Mouse (Mus musculus) ES-Bruce4 (cell line): Measurements from ENCODE around the gene Serpinb9. TPM values are rescaled to one million over a fixed set of nuclear protein-coding genes. Genes with fewer than 3 reads are reported as not detected.

Source experiments
- H3K27ac ChIP-seq: 2 replicates; pipeline ENCODE4 v1.5.1; 2012; ENCODE audit warnings: low read length, inconsistent platforms; ENCODE audit not compliant: insufficient read depth
- H3K27me3 ChIP-seq: 2 replicates; pipeline ENCODE4 v1.6.1; 2012; ENCODE audit warnings: mild to moderate bottlenecking, low read length, inconsistent platforms; ENCODE audit not compliant: control insufficient read depth, poor library complexity, insufficient read depth, severe bottlenecking
- H3K36me3 ChIP-seq: 2 replicates; pipeline ENCODE4 v1.6.1; 2012; ENCODE audit warnings: inconsistent platforms, mild to moderate bottlenecking, low read length, moderate library complexity; ENCODE audit not compliant: control insufficient read depth, poor library complexity, insufficient read depth, severe bottlenecking
- H3K4me1 ChIP-seq: one replicate; pipeline ENCODE4 v1.8.1; 2011; ENCODE audit warnings: low read length; ENCODE audit not compliant: control insufficient read depth, insufficient read depth
- H3K4me3 ChIP-seq: 2 replicates; pipeline ENCODE4 v1.5.1; 2011; ENCODE audit warnings: low read depth, mild to moderate bottlenecking, low read length
- H3K9ac ChIP-seq: 2 replicates; pipeline ENCODE4 v1.6.1; 2012; ENCODE audit warnings: low read depth, mild to moderate bottlenecking, inconsistent platforms; ENCODE audit not compliant: poor library complexity, severe bottlenecking
- H3K9me3 ChIP-seq: replicated peaks from 2 replicates; pipeline ENCODE4 v1.6.1; 2012; ENCODE audit warnings: mild to moderate bottlenecking, low read length, inconsistent platforms; ENCODE audit not compliant: control insufficient read depth, poor library complexity, insufficient read depth, severe bottlenecking
- CTCF ChIP-seq: IDR thresholded peaks from one replicate; pipeline ENCODE4 v1.8.1; 2011; ENCODE audit warnings: low read depth, low read length
- EP300 ChIP-seq: IDR thresholded peaks from 2 replicates; pipeline ENCODE4 v1.6.1; 2011; ENCODE audit warnings: low read depth, low read length; ENCODE audit not compliant: insufficient read depth
- POLR2A ChIP-seq: IDR thresholded peaks from one replicate; pipeline ENCODE4 v1.8.1; 2011; ENCODE audit warnings: low read length; ENCODE audit not compliant: insufficient read depth
- polyA plus RNA-seq: library from polyadenylated mRNA; stranded (reverse); fragments of >200 nt; gene quantifications from 2 replicates; pipeline ENCODE4 v1.2.4, GENCODE M21; 2011; ENCODE audit warnings: low read depth; ENCODE audit not compliant: missing spikeins, insufficient read depth, insufficient read length

Serpinb9 gene
- polyA plus RNA-seq, 1 experiment: 3.7 TPM

- Histone ChIP-seq H3K36me3 (no peaks in the 10 kb centered on the region), H3K9ac (no peak overlapping the region), H3K27me3 (no peaks in the 10 kb centered on the region), H3K4me3 (no peak overlapping the region), H3K9me3 (no peaks in the 10 kb centered on the region), H3K27ac (no peak overlapping the region), H3K4me1 (no peaks in the 10 kb centered on the region)
- TF ChIP-seq EP300: no peak
- TF ChIP-seq POLR2A: no peak
- no peak for TF ChIP-seq CTCF
Observed at GRCm38 (mm10) chr13:32993894-32994242, 9.2 kb upstream of the Serpinb9 start.

GRCm38 (mm10) chr13:32995051-32995450 is 8.0 kb upstream of the Serpinb9 start:
- H3K4me3 ChIP-seq: no peak overlapping the region
- no peaks in the 10 kb centered on the region for H3K4me1 ChIP-seq
- no peaks in the 10 kb centered on the region for H3K27me3 ChIP-seq
- H3K36me3 ChIP-seq: no peaks in the 10 kb centered on the region
- TF ChIP-seq CTCF: no peak
- no peak for TF ChIP-seq EP300
- no peak for TF ChIP-seq POLR2A
- no peak overlapping the region for H3K9ac ChIP-seq
- H3K9me3 ChIP-seq: no peaks in the 10 kb centered on the region
- no peak overlapping the region for H3K27ac ChIP-seq

GRCm38 (mm10) chr13:33001341-33001740 is 1.7 kb upstream of the Serpinb9 start:
- TF ChIP-seq EP300: no peak
- no peak for TF ChIP-seq POLR2A
- TF ChIP-seq CTCF: no peak
- Histone ChIP-seq H3K36me3 (no peaks in the 10 kb centered on the region), H3K4me3 (no peak overlapping the region), H3K27ac (no peak overlapping the region), H3K4me1 (peaks cover 4% of the 10 kb centered on the region), H3K27me3 (no peaks in the 10 kb centered on the region), H3K9ac (no peak overlapping the region), H3K9me3 (no peaks in the 10 kb centered on the region)

- no peaks in the 10 kb centered on the region for H3K9me3 ChIP-seq
- no peak overlapping the region for H3K9ac ChIP-seq
- no peaks in the 10 kb centered on the region for H3K27me3 ChIP-seq
- H3K4me3 ChIP-seq: no peak overlapping the region
- no peak for TF ChIP-seq POLR2A
- no peak for TF ChIP-seq CTCF
- TF ChIP-seq EP300: no peak
- no peak overlapping the region for H3K27ac ChIP-seq
- no peaks in the 10 kb centered on the region for H3K36me3 ChIP-seq
- peaks cover 4% of the 10 kb centered on the region for H3K4me1 ChIP-seq
Observed at GRCm38 (mm10) chr13:33003523-33004413, 718 bp downstream of the Serpinb9 start.

- Histone ChIP-seq H3K27me3 (no peaks in the 10 kb centered on the region), H3K27ac (no peak overlapping the region), H3K4me3 (no peak overlapping the region), H3K9me3 (no peaks in the 10 kb centered on the region), H3K9ac (no peak overlapping the region), H3K36me3 (no peaks in the 10 kb centered on the region), H3K4me1 (peaks cover 4% of the 10 kb centered on the region)
- TF ChIP-seq EP300: 0 out of 2 replicates have a peak, but pooled peaks have one; percentile 37
- peak; percentile 73 for TF ChIP-seq CTCF
- no peak for TF ChIP-seq POLR2A
Observed at GRCm38 (mm10) chr13:33004414-33005105, 1.5 kb downstream of the Serpinb9 start.

- H3K27me3 ChIP-seq: no peaks in the 10 kb centered on the region
- no peaks in the 10 kb centered on the region for H3K36me3 ChIP-seq
- no peaks in the 10 kb centered on the region for H3K9me3 ChIP-seq
- TF ChIP-seq POLR2A (no peak), CTCF (no peak), EP300 (no peak)
- H3K4me3 ChIP-seq: no peak overlapping the region
- H3K9ac ChIP-seq: no peak overlapping the region
- H3K27ac ChIP-seq: no peak overlapping the region
- peaks cover 4% of the 10 kb centered on the region for H3K4me1 ChIP-seq
Observed at GRCm38 (mm10) chr13:33005501-33006075, 2.5 kb downstream of the Serpinb9 start.
